Mouse (Mus musculus) granulocyte monocyte progenitor cell, adult 5-6 weeks (primary cell): Measurements from ENCODE around the gene Dcpp3. TPM values are rescaled to one million over a fixed set of nuclear protein-coding genes. Genes with fewer than 3 reads are reported as not detected.

Source experiments
- ATAC-seq: replicated peaks from 2 replicates; pipeline ENCODE4 v1.8.0; 2016; ENCODE audit warnings: mild to moderate bottlenecking, moderate TSS enrichment, inconsistent platforms; ENCODE audit not compliant: poor library complexity, severe bottlenecking
- total RNA-seq, 2 experiments: library from RNA; stranded (forward) in 1 of 2; stranded (reverse) in 1 of 2; fragments of 200-712, 200-1000 nt in 1 of 2; fragments of >200 nt in 1 of 2; fragmentation: Nextera tagmentation in 1 of 2; gene quantifications; 2 replicates each; pipeline ENCODE4 v1.2.3; 2014 to 2017

Dcpp3 gene
- total RNA-seq, 2 experiments from 2014 or later: not detected

GRCm38 (mm10) chr17:23968780-23969179 lies 51.5 kb downstream of the Dcpp3 start:
- ATAC-seq: no peak

Other genes starting within 250 kb of the Dcpp3 start
- gene Hcfc1r1, start 243.9 kb upstream of the Dcpp3 start, total RNA-seq (2014; fragmentation: Nextera tagmentation): 48.9 and 51.5 TPM in 2 replicates
- gene Hcfc1r1, start 243.9 kb upstream of the Dcpp3 start, total RNA-seq (2017): 13.5 and 16.6 TPM in 2 replicates
- 49.8 and 50.2 TPM in 2 replicates for gene Thoc6, start 243.6 kb upstream of the Dcpp3 start, total RNA-seq (2014; fragmentation: Nextera tagmentation)
- gene Thoc6, start 243.6 kb upstream of the Dcpp3 start, total RNA-seq (2017): 37.1 and 39.3 TPM in 2 replicates
- gene Tnfrsf12a, start 240.0 kb upstream of the Dcpp3 start, total RNA-seq (2014; fragmentation: Nextera tagmentation): 5.1 and 7.8 TPM in 2 replicates
- 4.7 and 7.7 TPM in 2 replicates for gene Tnfrsf12a, start 240.0 kb upstream of the Dcpp3 start, total RNA-seq (2017)
- gene Cldn6, start 238.2 kb upstream of the Dcpp3 start, total RNA-seq (2014; fragmentation: Nextera tagmentation): 0.67 TPM in 1 of 2 replicates, not detected in the other
- not detected in 2 replicates for gene Cldn6, start 238.2 kb upstream of the Dcpp3 start, total RNA-seq (2017)
- not detected in 2 replicates for gene Cldn9, start 233.4 kb upstream of the Dcpp3 start, total RNA-seq (2014; fragmentation: Nextera tagmentation)
- not detected in 2 replicates for gene Cldn9, start 233.4 kb upstream of the Dcpp3 start, total RNA-seq (2017)
- not detected in 2 replicates for gene 1520401A03Rik, start 194.7 kb upstream of the Dcpp3 start, total RNA-seq (2014; fragmentation: Nextera tagmentation)
- not detected in 2 replicates for gene 1520401A03Rik, start 194.7 kb upstream of the Dcpp3 start, total RNA-seq (2017)
- gene Pkmyt1, start 191.1 kb upstream of the Dcpp3 start, total RNA-seq (2014; fragmentation: Nextera tagmentation): 63.7 and 86.7 TPM in 2 replicates
- gene Pkmyt1, start 191.1 kb upstream of the Dcpp3 start, total RNA-seq (2017): 22.0 and 24.3 TPM in 2 replicates
- 0.69 and 2.4 TPM in 2 replicates for gene Paqr4, start 176.6 kb upstream of the Dcpp3 start, total RNA-seq (2014; fragmentation: Nextera tagmentation)
- 2.2 and 2.5 TPM in 2 replicates for gene Paqr4, start 176.6 kb upstream of the Dcpp3 start, total RNA-seq (2017)
- gene Kremen2, start 171.6 kb upstream of the Dcpp3 start, total RNA-seq (2014; fragmentation: Nextera tagmentation): not detected in 2 replicates
- not detected in 2 replicates for gene Kremen2, start 171.6 kb upstream of the Dcpp3 start, total RNA-seq (2017)
- gene Flywch1, start 145.9 kb upstream of the Dcpp3 start, total RNA-seq (2014; fragmentation: Nextera tagmentation): 10.3 and 17.5 TPM in 2 replicates
- gene Flywch1, start 145.9 kb upstream of the Dcpp3 start, total RNA-seq (2017): 15.2 and 22.4 TPM in 2 replicates
- gene Flywch2, start 131.4 kb upstream of the Dcpp3 start, total RNA-seq (2014; fragmentation: Nextera tagmentation): 0.80 and 7.2 TPM in 2 replicates
- gene Flywch2, start 131.4 kb upstream of the Dcpp3 start, total RNA-seq (2017): 0.30 TPM in 1 of 2 replicates, not detected in the other
- 563 and 623 TPM in 2 replicates for gene Srrm2, start 126.9 kb upstream of the Dcpp3 start, total RNA-seq (2014; fragmentation: Nextera tagmentation)
- 126 TPM in 2 replicates for gene Srrm2, start 126.9 kb upstream of the Dcpp3 start, total RNA-seq (2017)
- 318 and 455 TPM in 2 replicates for gene Elob, start 88.3 kb upstream of the Dcpp3 start, total RNA-seq (2014; fragmentation: Nextera tagmentation)
- gene Elob, start 88.3 kb upstream of the Dcpp3 start, total RNA-seq (2017): 124 and 129 TPM in 2 replicates
- not detected in 2 replicates for gene Prss33, start 81.4 kb upstream of the Dcpp3 start, total RNA-seq (2014; fragmentation: Nextera tagmentation)
- not detected in 2 replicates for gene Prss33, start 81.4 kb upstream of the Dcpp3 start, total RNA-seq (2017)
- not detected in 2 replicates for gene Prss32, start 73.6 kb upstream of the Dcpp3 start, total RNA-seq (2014; fragmentation: Nextera tagmentation)
- gene Prss32, start 73.6 kb upstream of the Dcpp3 start, total RNA-seq (2017): not detected in 2 replicates
- gene Prss41, start 73.3 kb upstream of the Dcpp3 start, total RNA-seq (2014; fragmentation: Nextera tagmentation): not detected in 2 replicates
- not detected in 2 replicates for gene Prss41, start 73.3 kb upstream of the Dcpp3 start, total RNA-seq (2017)
- gene Prss21, start 49.4 kb upstream of the Dcpp3 start, total RNA-seq (2014; fragmentation: Nextera tagmentation): not detected in 2 replicates
- not detected in 2 replicates for gene Prss21, start 49.4 kb upstream of the Dcpp3 start, total RNA-seq (2017)
- gene Dcpp1, start 36.6 kb upstream of the Dcpp3 start, total RNA-seq (2014; fragmentation: Nextera tagmentation): not detected in 2 replicates
- gene Dcpp1, start 36.6 kb upstream of the Dcpp3 start, total RNA-seq (2017): not detected in 2 replicates
- gene Dcpp2, start 36.6 kb upstream of the Dcpp3 start, total RNA-seq (2014; fragmentation: Nextera tagmentation): not detected in 2 replicates
- gene Dcpp2, start 36.6 kb upstream of the Dcpp3 start, total RNA-seq (2017): not detected in 2 replicates
- gene Sbp, start 24.2 kb downstream of the Dcpp3 start, total RNA-seq (2014; fragmentation: Nextera tagmentation): not detected in 2 replicates
- gene Sbp, start 24.2 kb downstream of the Dcpp3 start, total RNA-seq (2017): not detected in 2 replicates
- gene Sbpl, start 37.8 kb downstream of the Dcpp3 start, total RNA-seq (2014; fragmentation: Nextera tagmentation): not detected in 2 replicates
- gene Sbpl, start 37.8 kb downstream of the Dcpp3 start, total RNA-seq (2017): not detected in 2 replicates
- not detected in 2 replicates for gene Prss30, start 63.1 kb downstream of the Dcpp3 start, total RNA-seq (2014; fragmentation: Nextera tagmentation)
- gene Prss30, start 63.1 kb downstream of the Dcpp3 start, total RNA-seq (2017): not detected in 2 replicates
- not detected in 2 replicates for gene Prss22, start 80.6 kb downstream of the Dcpp3 start, total RNA-seq (2014; fragmentation: Nextera tagmentation)
- gene Prss22, start 80.6 kb downstream of the Dcpp3 start, total RNA-seq (2017): not detected in 2 replicates
- gene Prss27, start 120.7 kb downstream of the Dcpp3 start, total RNA-seq (2014; fragmentation: Nextera tagmentation): not detected in 2 replicates
- gene Prss27, start 120.7 kb downstream of the Dcpp3 start, total RNA-seq (2017): not detected in 2 replicates
- 13.5 and 19.1 TPM in 2 replicates for gene Kctd5, start 156.0 kb downstream of the Dcpp3 start, total RNA-seq (2014; fragmentation: Nextera tagmentation)
- gene Kctd5, start 156.0 kb downstream of the Dcpp3 start, total RNA-seq (2017): 19.7 and 20.1 TPM in 2 replicates
- gene Pdpk1, start 233.5 kb downstream of the Dcpp3 start, total RNA-seq (2014; fragmentation: Nextera tagmentation): 32.4 and 33.0 TPM in 2 replicates
- gene Pdpk1, start 233.5 kb downstream of the Dcpp3 start, total RNA-seq (2017): 34.7 and 39.4 TPM in 2 replicates
- 60.4 and 63.2 TPM in 2 replicates for gene Amdhd2, start 246.3 kb downstream of the Dcpp3 start, total RNA-seq (2014; fragmentation: Nextera tagmentation)
- gene Amdhd2, start 246.3 kb downstream of the Dcpp3 start, total RNA-seq (2017): 54.4 and 66.4 TPM in 2 replicates